14 mouse cellular contexts compared by ENCODE assay signal in genomic region chr2:44535760-44536159, GRCm38 (mm10).
DNase-seq lines count a peak whose midpoint lies in the region; ATAC-seq and TF ChIP-seq lines count a peak whose summit lies in the region.
"Had no signal": no experiment of that assay in that cellular context is flagged by ENCODE, and none has a peak within 500 bp of the region (broad histone marks: within the 10 kb centered on the region; RNA-seq: fewer than 3 reads in every experiment).

No protein-coding gene starts in this region.

- intact Hi-C loops in gastrocnemius, adult 2 months (cut with DNase I): no loop called here
- intact Hi-C loops in heart, postnatal 14 days (cut with DNase I): no loop called here

- H3K27ac ChIP-seq in hindbrain, postnatal 0 days: no peak overlapping the region
- H3K27ac ChIP-seq in hindbrain, embryonic 10.5 days: no peak overlapping the region
- H3K27ac ChIP-seq in gastrocnemius, adult 2 months: peak overlapping the region; percentile 50
- H3K27ac ChIP-seq: embryonic facial prominence, embryonic 10.5 days; limb, embryonic 13.5 days had no signal

- no peaks in the 10 kb centered on the region for H3K27me3 ChIP-seq in hindbrain, postnatal 0 days (ENCODE audit: insufficient read depth, low read length)
- H3K27me3 ChIP-seq in hindbrain, embryonic 10.5 days (ENCODE audit: insufficient read depth, poor library complexity, severe bottlenecking): no peaks in the 10 kb centered on the region
- H3K27me3 ChIP-seq: limb, embryonic 13.5 days; Patski had no signal

- H3K4me1 ChIP-seq in hindbrain, postnatal 0 days (ENCODE audit: insufficient read depth, low read length): no peaks in the 10 kb centered on the region
- peaks cover 6% of the 10 kb centered on the region; the same call in 1 of the 2 replicates for H3K4me1 ChIP-seq in hindbrain, embryonic 10.5 days (replicated peaks)
- H3K4me1 ChIP-seq: embryonic facial prominence, embryonic 10.5 days had no signal

- no peak overlapping the region for H3K4me3 ChIP-seq in hindbrain, postnatal 0 days (ENCODE audit: low read length)
- no peak overlapping the region for H3K4me3 ChIP-seq in hindbrain, embryonic 10.5 days
- peak overlapping the region; percentile 23 for H3K4me3 ChIP-seq in gastrocnemius, adult 2 months
- H3K4me3 ChIP-seq: embryonic facial prominence, embryonic 10.5 days; limb, embryonic 13.5 days had no signal

- TF ChIP-seq CTCF in hindbrain, postnatal 0 days (IDR thresholded peaks at IDR 0.05; ENCODE audit: low read depth): no peak
- TF ChIP-seq CTCF in gastrocnemius, adult 2 months (IDR thresholded peaks at IDR 0.05): no peak

- no peaks in the 10 kb centered on the region for H3K36me3 ChIP-seq in hindbrain, postnatal 0 days (ENCODE audit: insufficient read depth, low read length)
- no peaks in the 10 kb centered on the region for H3K36me3 ChIP-seq in hindbrain, embryonic 10.5 days
- H3K36me3 ChIP-seq: embryonic facial prominence, embryonic 10.5 days; limb, embryonic 13.5 days had no signal

- peak overlapping the region; percentile 16; the same call in 1 of the 2 replicates for H3K4me2 ChIP-seq in hindbrain, postnatal 0 days (ENCODE audit: low read depth, low read length)
- H3K4me2 ChIP-seq: limb, embryonic 13.5 days had no signal

- WGBS in hindbrain, postnatal 0 days: 58% methylated on average over 11 of the region's 11 CpGs
- 92% methylated on average over 11 of the region's 11 CpGs for WGBS in hindbrain, embryonic 10.5 days

- no peaks in the 10 kb centered on the region for H3K9me3 ChIP-seq in hindbrain, postnatal 0 days (ENCODE audit: low read length)
- no peaks in the 10 kb centered on the region for H3K9me3 ChIP-seq in hindbrain, embryonic 10.5 days
- H3K9me3 ChIP-seq: embryonic facial prominence, embryonic 10.5 days; limb, embryonic 13.5 days had no signal

- H3K9ac ChIP-seq in hindbrain, postnatal 0 days (replicated peaks; ENCODE audit: low read length): no peak overlapping the region
- H3K9ac ChIP-seq: limb, embryonic 13.5 days had no signal

- peak; percentile 85 for ATAC-seq in hindbrain, postnatal 0 days
- ATAC-seq: Patski had no signal

- DNase-seq in cerebellum, adult 8-10 months: peak; percentile 4
- DNase-seq in cerebellum, adult 11-12 months: no peak
- DNase-seq in hindbrain, postnatal 0 days (ENCODE audit: low spot score): peak; percentile 66
- no peak for DNase-seq in hindbrain, embryonic 10.5 days (ENCODE audit: low spot score)
- peak; percentile 84 for DNase-seq in gastrocnemius, adult 2 months
- DNase-seq in heart, postnatal 14 days: peak; percentile 44 to 63
- DNase-seq in ovary, adult 18-20 months (ENCODE audit: low spot score): no peak
- no peak for DNase-seq in adrenal gland, postnatal 10 days
- DNase-seq: adrenal gland, postnatal 14 days; lung, adult 2 months; right cerebral cortex, postnatal 4 days had no signal

Comparison
In these comparisons a context has a peak if more than half of its experiments do, and no peak if none do; other contexts are left out.
1. DNase-seq: peak in cerebellum, adult 8-10 months (single experiment), hindbrain, postnatal 0 days (single experiment), gastrocnemius, adult 2 months (single experiment) and heart, postnatal 14 days (2 of 2); none in cerebellum, adult 11-12 months (single experiment), hindbrain, embryonic 10.5 days (single experiment), ovary, adult 18-20 months (single experiment) and adrenal gland, postnatal 10 days (single experiment).